Mouse (Mus musculus) intestine, embryonic 16.5 days (tissue): ENCODE results near the gene Cwc22. TPM values are rescaled to one million over a fixed set of nuclear protein-coding genes. Genes with fewer than 3 reads are reported as not detected.

Source experiments
- ATAC-seq: fragments of 200-750 bp; cut with Nextera tagmentation; 2 replicates; pipeline ENCODE4 v1.8.0; 2017; ENCODE audit warnings: moderate TSS enrichment, moderate library complexity
- H3K27ac ChIP-seq: fragments of 300-500 bp; sonication (generic); 2 replicates; pipeline ENCODE4 v1.5.1; 2014; ENCODE audit warnings: mild to moderate bottlenecking, low read length
- H3K27me3 ChIP-seq: fragments of 300-500 bp; sonication (generic); replicated peaks from 2 replicates; pipeline ENCODE4 v1.6.1; 2014; ENCODE audit warnings: low read length, control low read depth, mixed read lengths; ENCODE audit not compliant: control insufficient read depth, insufficient read depth
- H3K36me3 ChIP-seq: fragments of 300-500 bp; sonication (generic); 2 replicates; pipeline ENCODE4 v1.6.1; 2014; ENCODE audit warnings: low read length, control low read depth; ENCODE audit not compliant: control insufficient read depth, insufficient read depth
- H3K4me1 ChIP-seq: fragments of 300-500 bp; sonication (generic); 2 replicates; pipeline ENCODE4 v1.6.1; 2014; ENCODE audit warnings: low read length, control low read depth, mixed read lengths; ENCODE audit not compliant: control insufficient read depth, insufficient read depth
- H3K4me2 ChIP-seq: fragments of 300-500 bp; sonication (generic); 2 replicates; pipeline ENCODE4 v1.6.1; 2014; ENCODE audit warnings: low read depth, low read length, control low read depth
- H3K4me3 ChIP-seq: fragments of 300-500 bp; sonication (generic); 2 replicates; pipeline ENCODE4 v1.5.1; 2014; ENCODE audit warnings: mild to moderate bottlenecking, low read length
- H3K9ac ChIP-seq: fragments of 300-500 bp; sonication (generic); 2 replicates; pipeline ENCODE4 v1.6.1; 2014; ENCODE audit warnings: low read depth, low read length
- H3K9me3 ChIP-seq: fragments of 300-500 bp; sonication (generic); 2 replicates; pipeline ENCODE4 v1.6.1; 2016; ENCODE audit warnings: low read length, control low read depth; ENCODE audit not compliant: control insufficient read depth
- WGBS: fragments of 180-500 bp; shearing (Covaris S2); extraction: QIAGEN DNeasy Blood & Tissue Kit; methylation state at CpG from one replicate; pipeline ENCODE4 v1.1.7; 2014; 5-methylcytosine and 5-hydroxymethylcytosine counted together
- polyA plus RNA-seq: library from polyadenylated mRNA; unstranded; fragments of >200 nt; fragmentation: Nextera tagmentation; extraction: Ambion mirVana; gene quantifications from 2 replicates; pipeline ENCODE4 v1.2.1, GENCODE M21; 2015

Gene Cwc22
- polyA plus RNA-seq, 1 experiment from 2014 or later = 23.9 TPM

- WGBS = 83% methylated on average over 5 of the region's 5 CpGs
Observed at GRCm38 (mm10) chr2:77980696-77981095, 34.5 kb upstream of the Cwc22 start.

DNA sequence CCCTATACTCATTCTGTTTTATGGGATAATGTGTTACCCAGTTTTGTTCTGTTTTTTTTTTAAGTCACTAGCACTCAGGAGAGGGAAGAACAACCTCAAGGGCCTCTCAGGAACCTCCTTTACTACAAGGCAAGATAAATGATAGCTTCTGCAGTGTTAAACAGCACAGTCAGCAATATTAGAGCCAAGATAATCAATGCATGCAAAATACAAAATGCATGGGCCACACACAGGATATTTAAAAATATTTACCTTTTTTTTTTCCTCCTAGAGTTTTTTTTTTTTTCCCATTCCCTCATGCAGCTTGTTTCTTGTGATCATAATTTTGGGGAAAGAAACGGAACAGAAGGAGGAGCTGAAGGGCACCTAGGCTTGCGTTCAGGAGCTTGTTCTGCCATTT lies 33.3 kb upstream of the Cwc22 start:
- H3K27ac ChIP-seq = no peak overlapping the region
- no peak overlapping the region for H3K9ac ChIP-seq
- no peak overlapping the region for H3K4me3 ChIP-seq
- WGBS = 83% methylated on average over 2 of the region's 2 CpGs
- no peaks in the 10 kb centered on the region for H3K36me3 ChIP-seq
- no peaks in the 10 kb centered on the region for H3K4me1 ChIP-seq
- no peak overlapping the region for H3K4me2 ChIP-seq
- no peaks in the 10 kb centered on the region for H3K9me3 ChIP-seq
- no peak for ATAC-seq
- H3K27me3 ChIP-seq = no peaks in the 10 kb centered on the region

More at GRCm38 (mm10) chr2:77980696-77981095, 34.5 kb upstream of the Cwc22 start:
- no peaks in the 10 kb centered on the region for H3K27me3 ChIP-seq
- no peak overlapping the region for H3K4me2 ChIP-seq
- no peaks in the 10 kb centered on the region for H3K36me3 ChIP-seq
- no peak overlapping the region for H3K9ac ChIP-seq
- no peaks in the 10 kb centered on the region for H3K4me1 ChIP-seq
- no peaks in the 10 kb centered on the region for H3K9me3 ChIP-seq
- H3K4me3 ChIP-seq = no peak overlapping the region
- H3K27ac ChIP-seq = no peak overlapping the region
- ATAC-seq = no peak

- Histone ChIP-seq H3K9ac (no peak overlapping the region), H3K27me3 (no peaks in the 10 kb centered on the region), H3K9me3 (no peaks in the 10 kb centered on the region), H3K4me1 (no peaks in the 10 kb centered on the region), H3K36me3 (no peaks in the 10 kb centered on the region), H3K4me3 (no peak overlapping the region), H3K27ac (no peak overlapping the region), H3K4me2 (no peak overlapping the region)
- ATAC-seq = no peak
- 95% methylated on average over 8 of the region's 8 CpGs for WGBS
Observed at GRCm38 (mm10) chr2:77979081-77979480, 32.9 kb upstream of the Cwc22 start.

DNA sequence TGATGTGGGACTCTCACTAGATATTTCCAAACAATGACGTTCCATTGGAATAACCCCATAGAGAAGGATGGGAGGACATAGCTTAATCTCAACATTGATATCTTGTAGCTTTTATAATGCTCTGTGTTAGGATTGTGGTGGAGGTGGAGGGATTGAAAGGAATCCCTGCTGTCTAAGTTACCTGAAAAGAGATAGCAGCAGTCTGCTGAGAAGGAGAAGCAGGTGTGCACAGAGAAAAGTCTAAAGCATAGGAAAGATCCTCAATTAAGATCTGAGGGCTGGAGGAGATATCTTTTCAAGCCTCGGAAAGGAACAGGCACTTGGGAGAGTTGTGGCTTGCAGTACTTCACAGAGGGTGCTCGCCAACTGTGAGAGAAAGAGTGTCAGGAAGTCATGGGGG lies 32.1 kb upstream of the Cwc22 start:
- no peak for ATAC-seq
- Histone ChIP-seq H3K27me3 (no peaks in the 10 kb centered on the region), H3K4me3 (no peak overlapping the region), H3K4me2 (no peak overlapping the region), H3K9me3 (no peaks in the 10 kb centered on the region), H3K27ac (no peak overlapping the region), H3K9ac (no peak overlapping the region), H3K4me1 (no peaks in the 10 kb centered on the region), H3K36me3 (no peaks in the 10 kb centered on the region)
- WGBS = 88% methylated on average over 3 of the region's 3 CpGs

GRCm38 (mm10) chr2:77976321-77976920 lies 30.2 kb upstream of the Cwc22 start:
- no peak overlapping the region for H3K4me2 ChIP-seq
- H3K4me3 ChIP-seq = no peak overlapping the region
- no peaks in the 10 kb centered on the region for H3K36me3 ChIP-seq
- WGBS = 88% methylated on average over 5 of the region's 5 CpGs
- H3K27me3 ChIP-seq = no peaks in the 10 kb centered on the region
- no peak for ATAC-seq
- H3K27ac ChIP-seq = no peak overlapping the region
- no peak overlapping the region for H3K9ac ChIP-seq
- no peaks in the 10 kb centered on the region for H3K4me1 ChIP-seq
- no peaks in the 10 kb centered on the region for H3K9me3 ChIP-seq

- Histone ChIP-seq H3K36me3 (no peaks in the 10 kb centered on the region), H3K27me3 (no peaks in the 10 kb centered on the region), H3K27ac (no peak overlapping the region), H3K9ac (no peak overlapping the region), H3K4me3 (no peak overlapping the region), H3K4me1 (no peaks in the 10 kb centered on the region), H3K4me2 (no peak overlapping the region), H3K9me3 (no peaks in the 10 kb centered on the region)
- WGBS = 77% methylated on average over 4 of the region's 4 CpGs
- no peak for ATAC-seq
Observed at GRCm38 (mm10) chr2:77975606-77976005, 29.4 kb upstream of the Cwc22 start.

GRCm38 (mm10) chr2:77974986-77975385 lies 28.8 kb upstream of the Cwc22 start:
- H3K4me3 ChIP-seq = no peak overlapping the region
- 88% methylated on average over 1 of the region's 1 CpGs for WGBS

GRCm38 (mm10) chr2:77974366-77974765 lies 28.2 kb upstream of the Cwc22 start:
- Histone ChIP-seq H3K27ac (no peak overlapping the region), H3K4me1 (no peaks in the 10 kb centered on the region), H3K27me3 (no peaks in the 10 kb centered on the region), H3K36me3 (no peaks in the 10 kb centered on the region), H3K9me3 (no peaks in the 10 kb centered on the region), H3K4me3 (no peak overlapping the region), H3K4me2 (no peak overlapping the region), H3K9ac (no peak overlapping the region)
- no peak for ATAC-seq
- 69% methylated on average over 2 of the region's 2 CpGs for WGBS

More at GRCm38 (mm10) chr2:77974986-77975385, 28.8 kb upstream of the Cwc22 start:
- ATAC-seq = no peak
- Histone ChIP-seq H3K4me1 (no peaks in the 10 kb centered on the region), H3K27me3 (no peaks in the 10 kb centered on the region), H3K9me3 (no peaks in the 10 kb centered on the region), H3K36me3 (no peaks in the 10 kb centered on the region), H3K9ac (no peak overlapping the region), H3K4me2 (no peak overlapping the region), H3K27ac (no peak overlapping the region)

- 74% methylated on average over 2 of the region's 2 CpGs for WGBS
- H3K36me3 ChIP-seq = no peaks in the 10 kb centered on the region
- no peak overlapping the region for H3K27ac ChIP-seq
- no peak overlapping the region for H3K9ac ChIP-seq
- no peaks in the 10 kb centered on the region for H3K4me1 ChIP-seq
- no peak overlapping the region for H3K4me3 ChIP-seq
- ATAC-seq = no peak
- H3K9me3 ChIP-seq = no peaks in the 10 kb centered on the region
- no peak overlapping the region for H3K4me2 ChIP-seq
- H3K27me3 ChIP-seq = no peaks in the 10 kb centered on the region
Observed at GRCm38 (mm10) chr2:77973296-77973695, 27.1 kb upstream of the Cwc22 start.

DNA sequence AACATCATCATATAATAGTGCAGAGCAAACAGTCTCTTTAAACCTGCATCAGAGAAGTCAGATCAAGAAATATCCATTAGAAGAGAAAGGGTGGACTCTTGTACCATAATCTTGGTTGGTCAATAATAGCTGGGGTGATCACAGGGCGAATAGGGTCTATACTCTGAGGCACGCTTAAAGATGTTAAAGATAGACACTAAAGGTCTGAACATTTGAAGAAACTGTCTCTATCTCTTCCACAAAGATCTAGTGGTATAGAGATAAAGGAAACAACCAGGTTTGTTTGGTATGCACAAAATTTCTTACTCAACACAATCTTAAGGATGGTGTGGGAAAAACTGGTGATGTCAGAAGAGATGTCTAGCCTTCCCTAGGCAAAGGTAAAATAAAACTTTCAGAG lies 26.4 kb upstream of the Cwc22 start:
- WGBS = 86% methylated on average over 2 of the region's 2 CpGs
- Histone ChIP-seq H3K4me3 (no peak overlapping the region), H3K4me1 (no peaks in the 10 kb centered on the region), H3K9ac (no peak overlapping the region), H3K4me2 (no peak overlapping the region), H3K9me3 (no peaks in the 10 kb centered on the region), H3K27me3 (no peaks in the 10 kb centered on the region), H3K36me3 (no peaks in the 10 kb centered on the region), H3K27ac (no peak overlapping the region)
- no peak for ATAC-seq
